Mouse (Mus musculus) hindbrain, embryonic 15.5 days (tissue): ENCODE results near the gene Gatad2a. TPM values are rescaled to one million over a fixed set of nuclear protein-coding genes. Genes with fewer than 3 reads are reported as not detected.

Source experiments
- ATAC-seq: fragments of 200-750 bp; cut with Nextera tagmentation; 2 replicates; pipeline ENCODE4 v1.8.0; 2017; ENCODE audit warnings: low read depth, moderate number of reproducible peaks, moderate TSS enrichment; ENCODE audit not compliant: low FRiP score
- H3K27ac ChIP-seq: fragments of 300-500 bp; sonication (generic); replicated peaks from 2 replicates; pipeline ENCODE4 v1.5.1; 2015; ENCODE audit warnings: mild to moderate bottlenecking, inconsistent platforms
- H3K27me3 ChIP-seq: fragments of 300-500 bp; sonication (generic); 2 replicates; pipeline ENCODE4 v1.6.1; 2015; ENCODE audit warnings: control low read depth, inconsistent platforms
- H3K36me3 ChIP-seq: fragments of 300-500 bp; sonication (generic); 2 replicates; pipeline ENCODE4 v1.6.1; 2015; ENCODE audit warnings: control low read depth, inconsistent platforms
- H3K4me1 ChIP-seq: fragments of 300-500 bp; sonication (generic); replicated peaks from 2 replicates; pipeline ENCODE4 v1.6.1; 2015; ENCODE audit warnings: control low read depth, inconsistent platforms
- H3K4me2 ChIP-seq: fragments of 300-500 bp; sonication (generic); 2 replicates; pipeline ENCODE4 v1.6.1; 2015; ENCODE audit warnings: moderate library complexity, mild to moderate bottlenecking, inconsistent platforms
- H3K4me3 ChIP-seq: fragments of 300-500 bp; sonication (generic); 2 replicates; pipeline ENCODE4 v1.5.1; 2015; ENCODE audit warnings: mild to moderate bottlenecking, inconsistent platforms
- H3K9ac ChIP-seq: fragments of 300-500 bp; sonication (generic); 2 replicates; pipeline ENCODE4 v1.6.1; 2015; ENCODE audit warnings: inconsistent platforms
- H3K9me3 ChIP-seq: fragments of 300-500 bp; sonication (generic); 2 replicates; pipeline ENCODE4 v1.6.1; 2016; ENCODE audit warnings: control low read depth, inconsistent platforms
- WGBS: fragments of 180-500 bp; shearing (Covaris S2); methylation state at CpG from one replicate; pipeline ENCODE4 v1.1.7; 2015; 5-methylcytosine and 5-hydroxymethylcytosine counted together
- polyA plus RNA-seq: library from polyadenylated mRNA; unstranded; fragments of >200 nt; fragmentation: Nextera tagmentation; extraction: Ambion mirVana; gene quantifications from 2 replicates; pipeline ENCODE4 v1.2.1, GENCODE M21; 2015

Gatad2a gene
- polyA plus RNA-seq = 31.7 and 33.1 TPM in 2 replicates

GRCm38 (mm10) chr8:69995776-69996588 is at the start of gene Gatad2a:
TSS of gene Gatad2a (minus strand) at chr8:69996384.
- ATAC-seq = peak; percentile 100
- under 1% methylated on average over 63 of the region's 87 CpGs for WGBS

GRCm38 (mm10) chr8:70043996-70044395 is 47.8 kb upstream of the Gatad2a start:
- no peak overlapping the region for H3K27ac ChIP-seq
- H3K4me3 ChIP-seq = peak overlapping the region; percentile 95
- no peak for ATAC-seq
- no peaks in the 10 kb centered on the region for H3K27me3 ChIP-seq
- peaks cover 42% of the 10 kb centered on the region for H3K4me1 ChIP-seq
- H3K9me3 ChIP-seq = no peaks in the 10 kb centered on the region
- WGBS = 90% methylated on average over 5 of the region's 5 CpGs
- peaks cover 4% of the 10 kb centered on the region; the same call in 1 of the 2 replicates for H3K36me3 ChIP-seq
- H3K4me2 ChIP-seq = peak overlapping the region; percentile 86
- H3K9ac ChIP-seq = peak overlapping the region; percentile 84; the same call in 1 of the 2 replicates

More at GRCm38 (mm10) chr8:69995776-69996588, at the start of gene Gatad2a:
- peak within 1 kb of the TSS; percentile 75 for H3K27ac ChIP-seq
- peak within 1 kb of the TSS; percentile 60 for H3K9ac ChIP-seq
- no peaks in the 10 kb centered on the region for H3K27me3 ChIP-seq
- no peaks in the 10 kb centered on the region for H3K9me3 ChIP-seq
- H3K4me2 ChIP-seq = peak within 1 kb of the TSS; percentile 81
- no peaks in the 10 kb centered on the region for H3K36me3 ChIP-seq
- H3K4me1 ChIP-seq = peaks cover 20% of the 10 kb centered on the region
- peak within 1 kb of the TSS; percentile 85 for H3K4me3 ChIP-seq

GRCm38 (mm10) chr8:70042583-70043455 is 46.6 kb upstream of the Gatad2a start, which contains the start of the genes Mau2 and Sugp1:
TSS of gene Mau2 (minus strand) at chr8:70042734.
TSS of gene Sugp1 (plus strand) at chr8:70042813.
- no peaks in the 10 kb centered on the region for H3K9me3 ChIP-seq
- H3K9ac ChIP-seq = peak within 1 kb of the TSS; percentile 84
- no peaks in the 10 kb centered on the region for H3K36me3 ChIP-seq
- peaks cover 42% of the 10 kb centered on the region for H3K4me1 ChIP-seq
- no peaks in the 10 kb centered on the region for H3K27me3 ChIP-seq
- peak; percentile 98 for ATAC-seq
- peak within 1 kb of the TSS; percentile 92 for H3K27ac ChIP-seq
- peak within 1 kb of the TSS; percentile 95 for H3K4me3 ChIP-seq
- H3K4me2 ChIP-seq = peak within 1 kb of the TSS; percentile 86
- under 1% methylated on average over 65 of the region's 65 CpGs for WGBS

GRCm38 (mm10) chr8:70041885-70042546 is 45.8 kb upstream of the Gatad2a start:
- Histone ChIP-seq H3K4me2 (peak overlapping the region; percentile 86), H3K4me3 (peak overlapping the region; percentile 95), H3K9ac (peak overlapping the region; percentile 84), H3K4me1 (peaks cover 42% of the 10 kb centered on the region), H3K36me3 (no peaks in the 10 kb centered on the region), H3K27me3 (no peaks in the 10 kb centered on the region), H3K27ac (peak overlapping the region; percentile 92), H3K9me3 (no peaks in the 10 kb centered on the region)
- 2% methylated on average over 47 of the region's 47 CpGs for WGBS
- peak; percentile 49 for ATAC-seq

GRCm38 (mm10) chr8:70037994-70038393 is 41.8 kb upstream of the Gatad2a start:
- Histone ChIP-seq H3K27ac (no peak overlapping the region), H3K9me3 (no peaks in the 10 kb centered on the region), H3K36me3 (peaks cover 3% of the 10 kb centered on the region; the same call in 1 of the 2 replicates), H3K9ac (no peak overlapping the region), H3K4me1 (peaks cover 21% of the 10 kb centered on the region), H3K4me2 (no peak overlapping the region), H3K27me3 (no peaks in the 10 kb centered on the region), H3K4me3 (no peak overlapping the region)
- ATAC-seq = no peak
- WGBS = 97% methylated on average over 1 of the region's 1 CpGs

- Histone ChIP-seq H3K27ac (no peak overlapping the region), H3K4me2 (no peak overlapping the region), H3K4me1 (no peaks in the 10 kb centered on the region), H3K27me3 (no peaks in the 10 kb centered on the region), H3K4me3 (no peak overlapping the region), H3K9ac (no peak overlapping the region), H3K36me3 (peaks cover 65% of the 10 kb centered on the region), H3K9me3 (no peaks in the 10 kb centered on the region)
- whole genome bisulfite sequencing = 97% methylated on average over 1 of the region's 1 CpGs
- no peak for ATAC-seq
Observed at GRCm38 (mm10) chr8:70030255-70030654, 34.1 kb upstream of the Gatad2a start.

- no peak for ATAC-seq
- Histone ChIP-seq H3K9ac (no peak overlapping the region), H3K9me3 (no peaks in the 10 kb centered on the region), H3K27me3 (no peaks in the 10 kb centered on the region), H3K27ac (no peak overlapping the region), H3K4me2 (no peak overlapping the region), H3K4me1 (no peaks in the 10 kb centered on the region), H3K4me3 (no peak overlapping the region), H3K36me3 (peaks cover 97% of the 10 kb centered on the region)
- WGBS = 99% methylated on average over 2 of the region's 2 CpGs
Observed at GRCm38 (mm10) chr8:70026151-70026550, 30.0 kb upstream of the Gatad2a start.

- no peak overlapping the region for H3K27ac ChIP-seq
- 73% methylated on average over 8 of the region's 8 CpGs for WGBS
- no peak overlapping the region for H3K4me3 ChIP-seq
- no peak overlapping the region for H3K9ac ChIP-seq
- no peak for ATAC-seq
- peaks cover 97% of the 10 kb centered on the region for H3K36me3 ChIP-seq
- no peaks in the 10 kb centered on the region for H3K9me3 ChIP-seq
- H3K4me1 ChIP-seq = no peaks in the 10 kb centered on the region
- no peaks in the 10 kb centered on the region for H3K27me3 ChIP-seq
- H3K4me2 ChIP-seq = no peak overlapping the region
Observed at GRCm38 (mm10) chr8:70023596-70023995, 27.4 kb upstream of the Gatad2a start.

GRCm38 (mm10) chr8:70015017-70015416 is 18.8 kb upstream of the Gatad2a start:
- no peak for ATAC-seq
- Histone ChIP-seq H3K9ac (no peak overlapping the region), H3K9me3 (no peaks in the 10 kb centered on the region), H3K36me3 (peaks cover 41% of the 10 kb centered on the region), H3K4me2 (no peak overlapping the region), H3K27me3 (no peaks in the 10 kb centered on the region), H3K27ac (no peak overlapping the region), H3K4me3 (no peak overlapping the region), H3K4me1 (no peaks in the 10 kb centered on the region)
- WGBS = 88% methylated on average over 1 of the region's 1 CpGs

- H3K4me1 ChIP-seq = no peaks in the 10 kb centered on the region
- H3K4me2 ChIP-seq = no peak overlapping the region
- no peaks in the 10 kb centered on the region for H3K9me3 ChIP-seq
- 89% methylated on average over 1 of the region's 1 CpGs for WGBS
- no peak overlapping the region for H3K9ac ChIP-seq
- no peak for ATAC-seq
- H3K36me3 ChIP-seq = peaks cover 21% of the 10 kb centered on the region
- no peaks in the 10 kb centered on the region for H3K27me3 ChIP-seq
- no peak overlapping the region for H3K4me3 ChIP-seq
- no peak overlapping the region for H3K27ac ChIP-seq
Observed at GRCm38 (mm10) chr8:70012763-70013162, 16.6 kb upstream of the Gatad2a start.

- H3K27ac ChIP-seq = no peak overlapping the region
- H3K4me3 ChIP-seq = no peak overlapping the region
- peaks cover 16% of the 10 kb centered on the region for H3K36me3 ChIP-seq
- H3K4me1 ChIP-seq = no peaks in the 10 kb centered on the region
- H3K9me3 ChIP-seq = no peaks in the 10 kb centered on the region
- no peak overlapping the region for H3K9ac ChIP-seq
- ATAC-seq = no peak
- no peak overlapping the region for H3K4me2 ChIP-seq
- H3K27me3 ChIP-seq = no peaks in the 10 kb centered on the region
- 86% methylated on average over 3 of the region's 3 CpGs for WGBS
Observed at GRCm38 (mm10) chr8:70012350-70012749, 16.2 kb upstream of the Gatad2a start.
